Mouse (Mus musculus) gastrocnemius, adult 18-20 months (tissue): Measurements from ENCODE around the gene Medag. TPM values are rescaled to one million over a fixed set of nuclear protein-coding genes. Genes with fewer than 3 reads are reported as not detected.

Source experiments
- DNase-seq: peaks from one replicate; pipeline ENCODE4 v3.0.0; 2021; ENCODE audit warnings: low spot score
- total RNA-seq, 2 experiments: library from RNA; stranded (reverse); gene quantifications; 2 replicates each; pipeline ENCODE4 v1.2.3; 2021

The Medag gene
- total RNA-seq, 2 experiments from 2014 or later: 9.5 to 15.6 TPM

GRCm38 (mm10) chr5:149382601-149383000 is 28.9 kb upstream of the Medag start:
- DNase-seq: peak; percentile 72

GRCm38 (mm10) chr5:149385228-149385961 is 26.2 kb upstream of the Medag start:
- DNase-seq: no peak

GRCm38 (mm10) chr5:149386294-149386850 is 25.2 kb upstream of the Medag start:
- DNase-seq: no peak

GRCm38 (mm10) chr5:149388947-149389346 is 22.6 kb upstream of the Medag start:
- no peak for DNase-seq

- peak; percentile 84 for DNase-seq
Observed at GRCm38 (mm10) chr5:149389548-149390211, 21.9 kb upstream of the Medag start.

GRCm38 (mm10) chr5:149391574-149392375 is 19.8 kb upstream of the Medag start:
- no peak for DNase-seq

- no peak for DNase-seq
Observed at GRCm38 (mm10) chr5:149392420-149392988, 19.0 kb upstream of the Medag start.

- no peak for DNase-seq
Observed at GRCm38 (mm10) chr5:149401446-149401975, 10.0 kb upstream of the Medag start.

- no peak for DNase-seq
Observed at GRCm38 (mm10) chr5:149402029-149402428, 9.5 kb upstream of the Medag start.

- DNase-seq: peak; percentile 86
Observed at GRCm38 (mm10) chr5:149403386-149403785, 8.2 kb upstream of the Medag start.

- no peak for DNase-seq
Observed at GRCm38 (mm10) chr5:149404710-149405109, 6.8 kb upstream of the Medag start.

- DNase-seq: no peak
Observed at GRCm38 (mm10) chr5:149406791-149407276, 4.7 kb upstream of the Medag start.

GRCm38 (mm10) chr5:149409502-149409901 is 2.0 kb upstream of the Medag start:
- DNase-seq: no peak

GRCm38 (mm10) chr5:149412194-149412575 is 636 bp downstream of the Medag start:
- DNase-seq: no peak

GRCm38 (mm10) chr5:149412671-149413070 is 1.1 kb downstream of the Medag start:
- no peak for DNase-seq

GRCm38 (mm10) chr5:149414369-149415167 is 3.0 kb downstream of the Medag start:
- no peak for DNase-seq

GRCm38 (mm10) chr5:149417381-149417780 is 5.8 kb downstream of the Medag start:
- no peak for DNase-seq

- no peak for DNase-seq
Observed at GRCm38 (mm10) chr5:149426525-149426924, 15.0 kb downstream of the Medag start.

- DNase-seq: no peak
Observed at GRCm38 (mm10) chr5:149427277-149428060, 15.9 kb downstream of the Medag start.
